Mouse (Mus musculus): ENCODE results near the gene Olfr741. TPM values are rescaled to one million over a fixed set of nuclear protein-coding genes. Genes with fewer than 3 reads are reported as not detected.

The Olfr741 gene
- total RNA-seq (2014; rRNA removed) (not detected in 2 replicates), polyA plus RNA-seq (2012; rRNA removed) (not detected in 2 replicates)

DNA sequence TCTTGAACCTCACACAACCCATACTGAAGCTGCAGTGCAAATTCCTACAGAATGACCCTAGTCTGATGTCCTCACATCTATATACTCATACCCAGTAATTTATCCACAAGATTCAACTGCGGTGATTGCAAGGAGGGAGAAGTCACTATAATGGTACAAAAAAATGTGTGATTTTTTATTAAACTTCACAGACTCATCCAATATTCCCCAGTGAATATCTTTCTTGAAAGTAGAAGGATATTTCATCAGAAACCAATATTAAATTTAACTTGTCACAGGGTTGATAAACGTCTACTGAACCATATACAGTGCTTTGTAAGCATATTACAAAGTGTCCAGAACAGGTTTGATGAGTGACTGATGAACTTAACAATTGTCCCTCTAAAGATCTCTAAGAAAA lies at the start of gene Olfr741:
Gene Olfr741 (plus strand): TSS at position 301 of the 400 bp plus-strand sequence.
- Histone ChIP-seq H3K79me2 (ENCODE audit: control insufficient read depth, insufficient read depth, low read length) (no peaks in the 10 kb centered on the region), H3K27me3 (ENCODE audit: control insufficient read depth, insufficient read depth, low read length) (no peaks in the 10 kb centered on the region), H3K4me1 (ENCODE audit: control insufficient read depth, insufficient read depth, low read length) (no peaks in the 10 kb centered on the region), H3K27ac (replicated peaks; ENCODE audit: insufficient read depth, low read depth, low read length) (no peak within 1 kb of the TSS), H3K4me3 (ENCODE audit: insufficient read depth, low read depth, low read length) (no peak within 1 kb of the TSS), H3K36me3 (ENCODE audit: control insufficient read depth, insufficient read depth, low read length) (no peaks in the 10 kb centered on the region), H3K9ac (ENCODE audit: low read depth, low read length) (no peak within 1 kb of the TSS)
- WGBS: 62% methylated on average over 2 of the region's 2 CpGs
- TF ChIP-seq POLR2A (IDR thresholded peaks at IDR 0.05; ENCODE audit: extremely low read depth, insufficient read depth, low read length) (no peak), CTCF (IDR thresholded peaks at IDR 0.05; ENCODE audit: low read depth, low read length) (no peak)
- no peak for DNase-seq (ENCODE audit: extremely low read depth, low read depth, low spot score)

GRCm38 (mm10) chr14:50445245-50445644 lies 27.3 kb upstream of the Olfr741 start, which contains the start of gene Olfr740:
Olfr740 (plus strand) TSS chr14:50445545.
- H3K27me3 ChIP-seq (ENCODE audit: control insufficient read depth, insufficient read depth, low read length): no peaks in the 10 kb centered on the region
- no peaks in the 10 kb centered on the region for H3K79me2 ChIP-seq (ENCODE audit: control insufficient read depth, insufficient read depth, low read length)
- no peak for TF ChIP-seq POLR2A (IDR thresholded peaks at IDR 0.05; ENCODE audit: extremely low read depth, insufficient read depth, low read length)
- no peak for TF ChIP-seq CTCF (IDR thresholded peaks at IDR 0.05; ENCODE audit: low read depth, low read length)
- H3K9ac ChIP-seq (ENCODE audit: low read depth, low read length): no peak within 1 kb of the TSS
- H3K27ac ChIP-seq (replicated peaks; ENCODE audit: insufficient read depth, low read depth, low read length): no peak within 1 kb of the TSS
- 83% methylated on average over 3 of the region's 3 CpGs for WGBS
- H3K4me1 ChIP-seq (ENCODE audit: control insufficient read depth, insufficient read depth, low read length): no peaks in the 10 kb centered on the region
- H3K4me3 ChIP-seq (ENCODE audit: insufficient read depth, low read depth, low read length): no peak within 1 kb of the TSS
- no peaks in the 10 kb centered on the region for H3K36me3 ChIP-seq (ENCODE audit: control insufficient read depth, insufficient read depth, low read length)
- no peak for DNase-seq (ENCODE audit: extremely low read depth, low read depth, low spot score)

- H3K4me3 ChIP-seq (ENCODE audit: insufficient read depth, low read depth, low read length): no peak overlapping the region
- H3K27ac ChIP-seq (replicated peaks; ENCODE audit: insufficient read depth, low read depth, low read length): no peak overlapping the region
- no peaks in the 10 kb centered on the region for H3K27me3 ChIP-seq (ENCODE audit: control insufficient read depth, insufficient read depth, low read length)
- no peaks in the 10 kb centered on the region for H3K4me1 ChIP-seq (ENCODE audit: control insufficient read depth, insufficient read depth, low read length)
- H3K36me3 ChIP-seq (ENCODE audit: control insufficient read depth, insufficient read depth, low read length): no peaks in the 10 kb centered on the region
- no peak overlapping the region for H3K9ac ChIP-seq (ENCODE audit: low read depth, low read length)
- no peaks in the 10 kb centered on the region for H3K79me2 ChIP-seq (ENCODE audit: control insufficient read depth, insufficient read depth, low read length)
- no peak for DNase-seq (ENCODE audit: extremely low read depth, low read depth, low spot score)
- 70% methylated on average over 2 of the region's 2 CpGs for WGBS
- TF ChIP-seq POLR2A (IDR thresholded peaks at IDR 0.05; ENCODE audit: extremely low read depth, insufficient read depth, low read length) (no peak), CTCF (IDR thresholded peaks at IDR 0.05; ENCODE audit: low read depth, low read length) (no peak)
These were observed 5.9 kb downstream of the Olfr741 start for GRCm38 (mm10) chr14:50478406-50478805.

GRCm38 (mm10) chr14:50503300-50503699 lies 30.8 kb downstream of the Olfr741 start, which contains the start of gene Olfr742:
Olfr742 (plus strand) TSS chr14:50503600.
- Histone ChIP-seq H3K9ac (ENCODE audit: low read depth, low read length) (no peak within 1 kb of the TSS), H3K4me1 (ENCODE audit: control insufficient read depth, insufficient read depth, low read length) (no peaks in the 10 kb centered on the region), H3K4me3 (ENCODE audit: insufficient read depth, low read depth, low read length) (no peak within 1 kb of the TSS), H3K36me3 (ENCODE audit: control insufficient read depth, insufficient read depth, low read length) (no peaks in the 10 kb centered on the region), H3K79me2 (ENCODE audit: control insufficient read depth, insufficient read depth, low read length) (no peaks in the 10 kb centered on the region), H3K27ac (replicated peaks; ENCODE audit: insufficient read depth, low read depth, low read length) (no peak within 1 kb of the TSS), H3K27me3 (ENCODE audit: control insufficient read depth, insufficient read depth, low read length) (no peaks in the 10 kb centered on the region)
- 52% methylated on average over 2 of the region's 2 CpGs for WGBS
- DNase-seq (ENCODE audit: extremely low read depth, low read depth, low spot score): no peak
- TF ChIP-seq CTCF (IDR thresholded peaks at IDR 0.05; ENCODE audit: low read depth, low read length) (no peak), POLR2A (IDR thresholded peaks at IDR 0.05; ENCODE audit: extremely low read depth, insufficient read depth, low read length) (no peak)

DNA sequence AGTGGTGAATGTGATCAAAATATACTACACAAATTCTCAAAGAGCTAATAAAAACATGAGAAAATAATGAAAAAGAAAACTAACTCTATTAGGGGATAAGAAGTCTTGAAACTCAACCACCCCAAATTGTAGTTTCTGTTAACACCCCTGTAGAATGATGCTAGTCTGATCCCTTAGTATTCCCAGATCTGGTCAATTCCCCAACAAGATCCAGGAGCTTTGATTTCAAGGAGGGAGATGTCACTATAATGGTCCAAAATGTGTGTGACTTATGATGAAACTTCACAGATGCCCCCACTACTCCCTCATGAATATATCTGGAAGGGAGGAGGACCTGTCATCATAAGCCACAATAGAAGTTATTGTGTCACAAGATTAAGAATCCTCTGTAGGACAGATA lies 49.0 kb downstream of the Olfr741 start, which contains the start of gene Olfr743:
Gene Olfr743 (plus strand): TSS at position 301 of the 400 bp plus-strand sequence.
- Histone ChIP-seq H3K4me3 (ENCODE audit: insufficient read depth, low read depth, low read length) (no peak within 1 kb of the TSS), H3K27ac (replicated peaks; ENCODE audit: insufficient read depth, low read depth, low read length) (no peak within 1 kb of the TSS), H3K27me3 (ENCODE audit: control insufficient read depth, insufficient read depth, low read length) (no peaks in the 10 kb centered on the region), H3K79me2 (ENCODE audit: control insufficient read depth, insufficient read depth, low read length) (no peaks in the 10 kb centered on the region), H3K4me1 (ENCODE audit: control insufficient read depth, insufficient read depth, low read length) (no peaks in the 10 kb centered on the region), H3K36me3 (ENCODE audit: control insufficient read depth, insufficient read depth, low read length) (no peaks in the 10 kb centered on the region), H3K9ac (ENCODE audit: low read depth, low read length) (no peak within 1 kb of the TSS)
- no peak for TF ChIP-seq CTCF (IDR thresholded peaks at IDR 0.05; ENCODE audit: low read depth, low read length)
- TF ChIP-seq POLR2A (IDR thresholded peaks at IDR 0.05; ENCODE audit: extremely low read depth, insufficient read depth, low read length): no peak
- DNase-seq (ENCODE audit: extremely low read depth, low read depth, low spot score): no peak

Other genes with a start within 250 kb of the Olfr741 start
- not detected in 2 replicates for gene Olfr731, start 230.9 kb upstream of the Olfr741 start, total RNA-seq (2014; rRNA removed)
- gene Olfr731, start 230.9 kb upstream of the Olfr741 start, polyA plus RNA-seq (2012; rRNA removed): not detected in 2 replicates
- gene Olfr732, start 188.5 kb upstream of the Olfr741 start, total RNA-seq (2014; rRNA removed): not detected in 2 replicates
- gene Olfr732, start 188.5 kb upstream of the Olfr741 start, polyA plus RNA-seq (2012; rRNA removed): not detected in 2 replicates
- gene Olfr733, start 171.2 kb upstream of the Olfr741 start, total RNA-seq (2014; rRNA removed): not detected in 2 replicates
- not detected in 2 replicates for gene Olfr733, start 171.2 kb upstream of the Olfr741 start, polyA plus RNA-seq (2012; rRNA removed)
- not detected in 2 replicates for gene Olfr734, start 146.0 kb upstream of the Olfr741 start, total RNA-seq (2014; rRNA removed)
- gene Olfr734, start 146.0 kb upstream of the Olfr741 start, polyA plus RNA-seq (2012; rRNA removed): not detected in 2 replicates
- gene Olfr735, start 123.9 kb upstream of the Olfr741 start, total RNA-seq (2014; rRNA removed): not detected in 2 replicates
- not detected in 2 replicates for gene Olfr735, start 123.9 kb upstream of the Olfr741 start, polyA plus RNA-seq (2012; rRNA removed)
- gene Tlr11, start 114.8 kb upstream of the Olfr741 start, total RNA-seq (2014; rRNA removed): 0.28 and 0.34 TPM in 2 replicates
- 0.10 and 0.17 TPM in 2 replicates for gene Tlr11, start 114.8 kb upstream of the Olfr741 start, polyA plus RNA-seq (2012; rRNA removed)
- not detected in 2 replicates for gene Olfr736, start 91.6 kb upstream of the Olfr741 start, total RNA-seq (2014; rRNA removed)
- not detected in 2 replicates for gene Olfr736, start 91.6 kb upstream of the Olfr741 start, polyA plus RNA-seq (2012; rRNA removed)
- not detected in 2 replicates for gene Olfr738, start 65.2 kb upstream of the Olfr741 start, total RNA-seq (2014; rRNA removed)
- not detected in 2 replicates for gene Olfr738, start 65.2 kb upstream of the Olfr741 start, polyA plus RNA-seq (2012; rRNA removed)
- gene Olfr739, start 54.1 kb upstream of the Olfr741 start, total RNA-seq (2014; rRNA removed): not detected in 2 replicates
- not detected in 2 replicates for gene Olfr739, start 54.1 kb upstream of the Olfr741 start, polyA plus RNA-seq (2012; rRNA removed)
- gene Olfr740, start 27.2 kb upstream of the Olfr741 start, total RNA-seq (2014; rRNA removed): not detected in 2 replicates
- not detected in 2 replicates for gene Olfr740, start 27.2 kb upstream of the Olfr741 start, polyA plus RNA-seq (2012; rRNA removed)
- gene Olfr742, start 30.9 kb downstream of the Olfr741 start, total RNA-seq (2014; rRNA removed): not detected in 2 replicates
- not detected in 2 replicates for gene Olfr742, start 30.9 kb downstream of the Olfr741 start, polyA plus RNA-seq (2012; rRNA removed)
- not detected in 2 replicates for gene Olfr743, start 49.1 kb downstream of the Olfr741 start, total RNA-seq (2014; rRNA removed)
- gene Olfr743, start 49.1 kb downstream of the Olfr741 start, polyA plus RNA-seq (2012; rRNA removed): not detected in 2 replicates
- not detected in 2 replicates for gene Olfr744, start 142.1 kb downstream of the Olfr741 start, total RNA-seq (2014; rRNA removed)
- gene Olfr744, start 142.1 kb downstream of the Olfr741 start, polyA plus RNA-seq (2012; rRNA removed): not detected in 2 replicates
- not detected in 2 replicates for gene Olfr745, start 166.7 kb downstream of the Olfr741 start, total RNA-seq (2014; rRNA removed)
- not detected in 2 replicates for gene Olfr745, start 166.7 kb downstream of the Olfr741 start, polyA plus RNA-seq (2012; rRNA removed)
- gene Olfr746, start 174.3 kb downstream of the Olfr741 start, total RNA-seq (2014; rRNA removed): not detected in 2 replicates
- gene Olfr746, start 174.3 kb downstream of the Olfr741 start, polyA plus RNA-seq (2012; rRNA removed): not detected in 2 replicates
- not detected in 2 replicates for gene Olfr747, start 220.5 kb downstream of the Olfr741 start, total RNA-seq (2014; rRNA removed)
- gene Olfr747, start 220.5 kb downstream of the Olfr741 start, polyA plus RNA-seq (2012; rRNA removed): not detected in 2 replicates
- gene Olfr748, start 234.6 kb downstream of the Olfr741 start, total RNA-seq (2014; rRNA removed): not detected in 2 replicates
- not detected in 2 replicates for gene Olfr748, start 234.6 kb downstream of the Olfr741 start, polyA plus RNA-seq (2012; rRNA removed)

Data from liver, adult 2 months (tissue).